Mouse (Mus musculus) liver, adult 2 months (tissue): ENCODE measurements at regions not wholly inside any gene's neighbourhood (a gene's known extent, or its start where the extent isn't known, plus 50 kb on each side); places are given as distances from the start of the nearest gene placed in this dataset.

Experiments used
- CTCF ChIP-seq: fragments of 200-500 bp; IDR thresholded peaks from 2 replicates; pipeline ENCODE4 v1.5.1; 2011; ENCODE audit warnings: low read depth, low read length, control low read depth
- POLR2A ChIP-seq: fragments of 200-500 bp; IDR thresholded peaks from 2 replicates; pipeline ENCODE4 v1.6.1; 2011; ENCODE audit warnings: low read length, control low read depth; ENCODE audit not compliant: insufficient read depth; ENCODE audit errors: extremely low read depth

- TF ChIP-seq POLR2A (no peak), CTCF (no peak)
Measured at GRCm38 (mm10) chr3:22331240-22331639, 254.8 kb downstream of the Tbl1xr1 start.
